Mouse (Mus musculus): Measurements from ENCODE around the gene Nmnat2.

GRCm38 (mm10) chr1:153059626-153060025, 104.8 kb downstream of the Nmnat2 start:
- TF ChIP-seq CTCF (IDR thresholded peaks at IDR 0.05; ENCODE audit: low read depth) (no peak), EP300 (optimal IDR thresholded peaks at IDR 0.05) (no peak)

Data from stomach, postnatal 0 days (tissue).